Mouse (Mus musculus) thymus, postnatal 25 days (tissue): ENCODE data around the gene Comtd1.

ENCODE experiments used
- DNase-seq: peaks from one replicate; pipeline ENCODE4 v3.0.0; 2022

Gene Comtd1

GRCm38 (mm10) chr14:21831830-21832403 is 16.9 kb downstream of the Comtd1 start:
- no peak for DNase-seq

GRCm38 (mm10) chr14:21830876-21831767 is 17.7 kb downstream of the Comtd1 start:
- peak; percentile 98 for DNase-seq

- DNase-seq = no peak
Measured at GRCm38 (mm10) chr14:21825786-21826491, 22.8 kb downstream of the Comtd1 start.

DNA sequence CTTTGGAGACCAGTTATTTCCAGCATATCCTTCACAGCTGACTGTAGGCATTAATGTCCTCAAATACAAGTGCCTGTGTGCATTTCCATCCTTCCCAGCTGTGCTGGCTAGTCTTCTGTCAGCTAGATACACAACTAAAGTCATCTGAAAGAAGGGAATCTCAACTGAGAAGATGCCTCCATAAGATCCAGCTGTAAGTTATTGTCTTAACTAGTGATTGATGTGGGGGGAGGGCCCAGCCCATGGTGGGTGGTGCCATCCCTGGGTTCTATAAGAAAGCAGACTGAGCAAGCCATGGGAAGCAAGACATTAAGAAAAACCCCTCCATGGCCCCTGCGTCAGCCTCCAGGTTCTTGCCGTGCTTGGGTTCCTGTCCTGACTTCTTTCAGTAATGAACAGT is 23.8 kb downstream of the Comtd1 start, which contains the start of gene Vdac2:
Gene Vdac2, plus strand, starts transcription at position 301 of the 400 bp plus-strand sequence.
- DNase-seq = no peak

GRCm38 (mm10) chr14:21823897-21824296 is 24.9 kb downstream of the Comtd1 start:
- no peak for DNase-seq

DNA sequence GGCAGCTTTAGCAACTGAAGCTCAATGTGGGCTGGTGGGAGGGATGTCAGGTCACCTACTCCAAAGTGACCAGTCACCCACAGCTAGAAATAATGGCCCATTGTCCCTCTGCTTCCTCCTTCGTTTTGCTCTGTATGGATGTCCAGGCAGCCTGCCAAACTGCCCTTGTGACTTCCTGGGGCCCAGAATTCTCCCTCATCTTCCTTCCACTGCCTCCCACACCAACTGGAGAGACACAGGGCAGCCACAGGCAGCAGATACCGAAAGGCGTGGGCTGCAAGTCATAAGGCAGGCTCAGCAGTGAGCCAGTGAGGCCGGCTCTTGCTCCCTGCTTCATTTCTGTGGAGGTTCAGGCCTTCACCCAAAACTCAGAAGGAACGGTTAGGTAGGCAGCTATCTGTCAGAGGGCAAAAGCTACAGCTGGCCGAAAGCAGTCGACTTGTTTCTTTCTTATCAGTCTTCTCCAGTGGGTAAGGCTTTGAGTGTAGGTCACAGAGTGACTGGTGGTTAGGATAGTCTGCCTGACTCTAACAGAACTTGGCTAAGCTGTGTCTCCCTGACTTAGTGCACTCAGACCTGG is 25.9 kb downstream of the Comtd1 start:
- no peak for DNase-seq

- no peak for DNase-seq
Measured at GRCm38 (mm10) chr14:21822307-21822706, 26.5 kb downstream of the Comtd1 start.

- DNase-seq = no peak
Measured at GRCm38 (mm10) chr14:21820880-21821505, 27.8 kb downstream of the Comtd1 start.

- DNase-seq = no peak
Measured at GRCm38 (mm10) chr14:21817453-21817852, 31.3 kb downstream of the Comtd1 start.

DNA sequence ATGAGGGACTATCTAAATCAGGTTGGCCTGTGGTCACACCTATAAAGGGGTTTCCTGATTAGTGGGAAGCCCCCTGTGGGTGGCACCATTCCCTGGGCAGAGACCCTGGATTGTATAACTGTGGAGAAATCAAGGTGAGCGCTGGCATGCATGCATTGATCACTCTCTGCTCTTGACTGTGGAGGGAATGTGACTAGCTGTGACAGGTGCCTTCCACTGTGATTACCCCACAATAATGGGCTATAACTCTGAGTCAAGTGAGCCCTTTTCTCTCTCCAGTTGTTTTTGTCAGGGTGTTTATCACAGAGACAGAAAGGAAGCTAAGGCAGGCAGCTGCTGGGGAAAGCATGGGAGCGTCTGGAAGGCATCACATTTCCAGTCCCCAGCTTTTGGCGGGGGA is 32.5 kb downstream of the Comtd1 start:
- DNase-seq = no peak

- DNase-seq = no peak
Measured at GRCm38 (mm10) chr14:21814606-21815005, 34.2 kb downstream of the Comtd1 start.

DNA sequence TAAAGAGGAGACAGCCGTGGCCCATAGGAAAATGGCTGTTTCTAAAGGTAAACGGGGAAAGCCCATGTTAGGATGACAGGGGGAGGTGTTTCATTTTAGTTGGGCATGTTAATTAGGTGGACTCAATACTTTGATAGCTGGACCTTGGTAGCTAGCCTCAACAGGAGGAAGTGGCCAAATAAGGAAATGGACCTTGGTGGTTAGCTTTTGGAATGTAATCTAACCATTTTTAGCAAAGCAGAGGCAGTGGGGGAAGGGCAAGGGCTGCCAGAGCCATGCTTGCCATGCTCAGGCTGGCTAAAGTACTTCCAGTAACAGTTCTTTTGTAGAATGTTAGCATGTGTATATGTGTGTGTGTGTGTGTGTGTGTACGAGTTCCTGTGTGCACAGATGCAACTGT is 34.9 kb downstream of the Comtd1 start:
- no peak for DNase-seq

DNA sequence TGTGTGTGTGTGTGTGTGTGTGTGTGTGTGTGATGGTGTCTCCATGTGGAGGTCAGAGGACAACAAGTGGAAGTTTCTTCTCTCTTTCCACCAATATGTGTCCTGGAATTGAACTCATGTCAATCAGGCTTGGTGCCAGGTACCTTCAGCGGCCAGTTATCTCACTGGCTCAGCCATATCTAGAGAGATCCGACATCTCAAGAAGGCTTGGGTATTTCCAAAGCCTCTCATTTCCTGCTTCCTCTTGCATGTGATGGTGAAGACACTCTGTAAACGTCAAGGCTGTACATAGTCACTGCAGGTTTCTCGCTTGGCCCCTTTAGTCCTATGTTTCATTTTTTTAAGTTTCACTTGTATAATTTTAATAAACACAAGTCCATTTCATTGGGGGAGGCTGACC is 35.6 kb downstream of the Comtd1 start:
- DNase-seq = no peak

DNA sequence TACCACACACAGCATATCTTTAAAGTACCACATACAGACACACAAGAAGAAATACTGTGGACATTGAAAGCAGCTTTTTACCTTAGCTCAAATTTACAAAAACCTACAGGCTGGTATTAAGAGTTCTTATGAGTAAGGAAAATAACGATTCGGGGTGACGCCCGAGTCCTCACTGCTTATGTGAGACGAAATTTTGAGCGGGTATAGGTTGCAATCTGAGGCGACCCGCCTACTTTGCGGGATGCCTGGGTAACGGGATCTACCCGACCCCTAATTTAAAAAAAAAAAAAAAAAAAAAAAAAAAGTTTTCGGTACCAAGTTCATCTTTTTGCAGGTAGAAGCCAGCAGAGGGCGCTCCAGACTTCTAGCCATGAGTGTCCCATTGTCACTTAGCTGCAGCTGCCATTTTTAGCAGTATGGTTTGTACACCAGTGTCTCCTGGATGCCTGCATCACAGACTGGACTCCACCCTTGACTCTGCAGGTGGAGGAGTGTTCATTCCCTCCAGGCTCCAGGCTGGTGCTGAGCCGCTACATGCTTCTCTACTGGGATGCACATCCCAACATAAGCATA is 36.1 kb downstream of the Comtd1 start:
- DNase-seq = peak; percentile 75

GRCm38 (mm10) chr14:21811744-21812393 is 36.9 kb downstream of the Comtd1 start:
- no peak for DNase-seq

GRCm38 (mm10) chr14:21811301-21811700 is 37.5 kb downstream of the Comtd1 start:
- DNase-seq = peak; percentile 8

DNA sequence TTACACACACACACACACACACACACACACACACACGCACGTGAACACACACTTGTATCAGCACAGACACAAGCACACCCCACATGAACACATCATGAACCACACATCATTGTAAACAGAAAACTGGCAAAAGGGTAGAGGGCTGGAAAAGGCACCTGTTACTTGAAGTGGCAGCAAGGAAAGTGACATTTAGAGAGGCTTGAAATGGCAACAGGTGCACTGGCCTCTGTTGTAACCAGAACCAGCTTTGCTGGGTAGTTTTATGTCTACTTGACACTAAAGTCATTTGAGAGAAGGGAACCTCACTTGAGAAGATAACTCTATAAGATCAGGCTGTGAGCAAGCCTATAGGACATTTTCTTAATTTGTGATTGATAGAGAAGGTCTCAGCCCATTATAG is 39.4 kb downstream of the Comtd1 start:
- no peak for DNase-seq

- no peak for DNase-seq
Measured at GRCm38 (mm10) chr14:21808208-21808922, 40.4 kb downstream of the Comtd1 start.

- DNase-seq = no peak
Measured at GRCm38 (mm10) chr14:21806631-21807160, 42.1 kb downstream of the Comtd1 start.

DNA sequence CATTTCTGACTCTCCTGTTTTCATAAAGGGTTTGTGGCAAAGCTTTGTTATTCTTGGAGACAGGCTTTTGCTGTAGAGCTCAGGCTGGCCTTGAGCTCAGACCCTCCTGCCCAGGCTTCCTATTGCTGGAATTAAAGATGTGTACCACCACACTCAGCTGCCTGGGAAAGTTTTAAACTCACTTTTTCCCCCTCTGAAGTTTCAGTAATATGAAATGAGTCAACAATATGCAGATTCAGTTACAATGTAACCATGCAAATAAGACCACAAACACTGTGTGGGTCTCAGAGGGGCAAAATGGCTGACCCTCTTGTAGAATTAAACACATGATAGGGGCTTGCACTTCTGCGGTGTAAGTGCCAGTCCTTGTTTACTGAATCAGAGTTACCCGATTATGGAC is 42.6 kb downstream of the Comtd1 start:
- no peak for DNase-seq
